Mouse (Mus musculus) forebrain, embryonic 13.5 days (tissue): ENCODE results near the gene Spsb2. TPM values are rescaled to one million over a fixed set of nuclear protein-coding genes. Genes with fewer than 3 reads are reported as not detected.

Experiments
- ATAC-seq: fragments of 200-750 bp; cut with Nextera tagmentation; 2 replicates; pipeline ENCODE4 v1.8.0; 2017
- H3K27ac ChIP-seq: fragments of 300-500 bp; sonication (generic); 2 replicates; pipeline ENCODE4 v1.5.1; 2015; ENCODE audit warnings: inconsistent platforms, mild to moderate bottlenecking, moderate library complexity
- H3K27me3 ChIP-seq: fragments of 300-500 bp; sonication (generic); 2 replicates; pipeline ENCODE4 v1.6.1; 2015; ENCODE audit warnings: mild to moderate bottlenecking, inconsistent platforms
- H3K36me3 ChIP-seq: fragments of 300-500 bp; sonication (generic); 2 replicates; pipeline ENCODE4 v1.6.1; 2015; ENCODE audit warnings: mild to moderate bottlenecking, inconsistent platforms; ENCODE audit not compliant: poor library complexity, severe bottlenecking
- H3K4me1 ChIP-seq: fragments of 300-500 bp; sonication (generic); 2 replicates; pipeline ENCODE4 v1.6.1; 2015; ENCODE audit warnings: inconsistent platforms
- H3K4me2 ChIP-seq: fragments of 300-500 bp; sonication (generic); 2 replicates; pipeline ENCODE4 v1.6.1; 2015; ENCODE audit warnings: inconsistent platforms, mild to moderate bottlenecking, moderate library complexity
- H3K4me3 ChIP-seq: fragments of 300-500 bp; sonication (generic); 2 replicates; pipeline ENCODE4 v1.5.1; 2015; ENCODE audit warnings: mild to moderate bottlenecking, inconsistent platforms
- H3K9ac ChIP-seq: fragments of 300-500 bp; sonication (generic); 2 replicates; pipeline ENCODE4 v1.6.1; 2015; ENCODE audit warnings: mild to moderate bottlenecking, inconsistent platforms
- H3K9me3 ChIP-seq: fragments of 300-500 bp; sonication (generic); replicated peaks from 2 replicates; pipeline ENCODE4 v1.6.1; 2016; ENCODE audit warnings: inconsistent platforms
- WGBS: fragments of 180-500 bp; shearing (Covaris S2); methylation state at CpG from one replicate; pipeline ENCODE4 v1.1.7; 2015; 5-methylcytosine and 5-hydroxymethylcytosine counted together
- polyA plus RNA-seq: library from polyadenylated mRNA; unstranded; fragments of >200 nt; fragmentation: Nextera tagmentation; extraction: Ambion mirVana; gene quantifications from 2 replicates; pipeline ENCODE4 v1.2.1, GENCODE M21; 2015

Gene Spsb2
- polyA plus RNA-seq, 1 experiment from 2014 or later = 5.3 TPM

GRCm38 (mm10) chr6:124850535-124850934 is 42.1 kb downstream of the Spsb2 start:
- no peak for ATAC-seq
- peaks cover 14% of the 10 kb centered on the region for H3K4me1 ChIP-seq
- no peak overlapping the region for H3K9ac ChIP-seq
- no peaks in the 10 kb centered on the region for H3K9me3 ChIP-seq
- peaks cover 32% of the 10 kb centered on the region for H3K36me3 ChIP-seq
- no peak overlapping the region for H3K4me3 ChIP-seq
- H3K27me3 ChIP-seq = no peaks in the 10 kb centered on the region
- no peak overlapping the region for H3K27ac ChIP-seq
- WGBS = 70% methylated on average over 8 of the region's 8 CpGs
- no peak overlapping the region for H3K4me2 ChIP-seq

GRCm38 (mm10) chr6:124854647-124855046 is 46.2 kb downstream of the Spsb2 start:
- Histone ChIP-seq H3K27ac (no peak overlapping the region; the same call in 1 of the 2 replicates), H3K27me3 (no peaks in the 10 kb centered on the region), H3K36me3 (peaks cover 18% of the 10 kb centered on the region), H3K4me3 (no peak overlapping the region), H3K4me1 (peaks cover 36% of the 10 kb centered on the region), H3K9ac (no peak overlapping the region), H3K4me2 (no peak overlapping the region), H3K9me3 (no peaks in the 10 kb centered on the region)
- 79% methylated on average over 12 of the region's 12 CpGs for WGBS
- ATAC-seq = no peak

GRCm38 (mm10) chr6:124856321-124856720 is 47.9 kb downstream of the Spsb2 start:
- 6% methylated on average over 13 of the region's 14 CpGs for WGBS
- peaks cover 53% of the 10 kb centered on the region for H3K4me1 ChIP-seq
- H3K27me3 ChIP-seq = no peaks in the 10 kb centered on the region
- peak overlapping the region; percentile 97 for H3K27ac ChIP-seq
- peak overlapping the region; percentile 97 for H3K9ac ChIP-seq
- H3K36me3 ChIP-seq = peaks cover 24% of the 10 kb centered on the region
- peak overlapping the region; percentile 76 for H3K4me2 ChIP-seq
- peak overlapping the region; percentile 77 for H3K4me3 ChIP-seq
- peak; percentile 52 for ATAC-seq
- no peaks in the 10 kb centered on the region for H3K9me3 ChIP-seq

- H3K36me3 ChIP-seq = peaks cover 20% of the 10 kb centered on the region
- WGBS = under 1% methylated on average over 52 of the region's 86 CpGs
- peak within 1 kb of the TSS; percentile 97 for H3K27ac ChIP-seq
- peaks cover 61% of the 10 kb centered on the region for H3K4me1 ChIP-seq
- H3K9ac ChIP-seq = peak within 1 kb of the TSS; percentile 97
- H3K4me2 ChIP-seq = peak within 1 kb of the TSS; percentile 76
- H3K27me3 ChIP-seq = no peaks in the 10 kb centered on the region
- peak within 1 kb of the TSS; percentile 77 for H3K4me3 ChIP-seq
- no peaks in the 10 kb centered on the region for H3K9me3 ChIP-seq
- ATAC-seq = peak; percentile 88
These were observed 48.7 kb downstream of the Spsb2 start, which contains the start of gene P3h3 for GRCm38 (mm10) chr6:124856916-124857839. Gene P3h3, minus strand, starts transcription at chr6:124857752.

GRCm38 (mm10) chr6:124857840-124858530 is 49.5 kb downstream of the Spsb2 start:
- H3K9ac ChIP-seq = peak overlapping the region; percentile 97

GRCm38 (mm10) chr6:124858561-124859318 is 50.3 kb downstream of the Spsb2 start:
- peaks cover 7% of the 10 kb centered on the region for H3K36me3 ChIP-seq
- peaks cover 76% of the 10 kb centered on the region for H3K4me1 ChIP-seq
- 0 out of 2 replicates have a peak overlapping the region, but pooled peaks have one; percentile 12 for H3K9ac ChIP-seq
- H3K4me3 ChIP-seq = no peak overlapping the region
- ATAC-seq = no peak
- H3K4me2 ChIP-seq = 0 out of 2 replicates have a peak overlapping the region, but pooled peaks have one; percentile 76
- H3K27ac ChIP-seq = no peak overlapping the region
- no peaks in the 10 kb centered on the region for H3K9me3 ChIP-seq
- WGBS = 81% methylated on average over 28 of the region's 28 CpGs
- H3K27me3 ChIP-seq = no peaks in the 10 kb centered on the region

More at GRCm38 (mm10) chr6:124857840-124858530, 49.5 kb downstream of the Spsb2 start:
- Histone ChIP-seq H3K27me3 (no peaks in the 10 kb centered on the region), H3K4me1 (peaks cover 69% of the 10 kb centered on the region), H3K9me3 (no peaks in the 10 kb centered on the region), H3K4me2 (peak overlapping the region; percentile 76), H3K4me3 (peak overlapping the region; percentile 77), H3K36me3 (peaks cover 14% of the 10 kb centered on the region), H3K27ac (peak overlapping the region; percentile 97)
- 26% methylated on average over 26 of the region's 26 CpGs for WGBS
- ATAC-seq = no peak

- H3K9ac ChIP-seq = peak overlapping the region; percentile 45; the same call in 1 of the 2 replicates
- no peak for ATAC-seq
- 6% methylated on average over 12 of the region's 12 CpGs for WGBS
- H3K4me3 ChIP-seq = no peak overlapping the region
- H3K4me1 ChIP-seq = peaks cover 80% of the 10 kb centered on the region
- no peaks in the 10 kb centered on the region for H3K27me3 ChIP-seq
- H3K36me3 ChIP-seq = peaks cover 6% of the 10 kb centered on the region; the same call in 1 of the 2 replicates
- peak overlapping the region; percentile 36 for H3K4me2 ChIP-seq
- peak overlapping the region; percentile 44; the same call in 1 of the 2 replicates for H3K27ac ChIP-seq
- no peaks in the 10 kb centered on the region for H3K9me3 ChIP-seq
These were observed 51.3 kb downstream of the Spsb2 start for GRCm38 (mm10) chr6:124859725-124860124.

Other genes starting within 250 kb of the Spsb2 start
- not detected in 2 replicates for gene C1rb, start 238.4 kb upstream of the Spsb2 start, polyA plus RNA-seq
- 0.13 TPM in 1 of 2 replicates, not detected in the other for gene C1s2, start 172.6 kb upstream of the Spsb2 start, polyA plus RNA-seq
- 34.8 and 36.6 TPM in 2 replicates for gene Lpcat3, start 145.6 kb upstream of the Spsb2 start, polyA plus RNA-seq
- 194 and 209 TPM in 2 replicates for gene Emg1, start 96.5 kb upstream of the Spsb2 start, polyA plus RNA-seq
- gene Phb2, start 96.3 kb upstream of the Spsb2 start, polyA plus RNA-seq = 289 and 292 TPM in 2 replicates
- gene Ptpn6, start 69.9 kb upstream of the Spsb2 start, polyA plus RNA-seq = 2.5 and 3.8 TPM in 2 replicates
- gene Grcc10, start 67.3 kb upstream of the Spsb2 start, polyA plus RNA-seq = 675 and 699 TPM in 2 replicates
- gene Gm45234, start 52.6 kb upstream of the Spsb2 start, polyA plus RNA-seq = not detected in 2 replicates
- gene Atn1, start 52.1 kb upstream of the Spsb2 start, polyA plus RNA-seq = 17.7 and 19.8 TPM in 2 replicates
- gene Eno2, start 39.0 kb upstream of the Spsb2 start, polyA plus RNA-seq = 15.4 and 19.4 TPM in 2 replicates
- gene Lrrc23, start 28.9 kb upstream of the Spsb2 start, polyA plus RNA-seq = 3.6 and 5.9 TPM in 2 replicates
- 467 and 491 TPM in 2 replicates for gene Tpi1, start 5.6 kb downstream of the Spsb2 start, polyA plus RNA-seq
- gene Usp5, start 20.8 kb downstream of the Spsb2 start, polyA plus RNA-seq = 178 and 203 TPM in 2 replicates
- gene Cdca3, start 20.9 kb downstream of the Spsb2 start, polyA plus RNA-seq = 207 and 217 TPM in 2 replicates
- gene Gnb3, start 31.6 kb downstream of the Spsb2 start, polyA plus RNA-seq = 0.46 and 0.74 TPM in 2 replicates
- 11.4 and 12.4 TPM in 2 replicates for gene P3h3, start 49.1 kb downstream of the Spsb2 start, polyA plus RNA-seq
- 11.7 and 13.4 TPM in 2 replicates for gene Gpr162, start 55.3 kb downstream of the Spsb2 start, polyA plus RNA-seq
- 0.08 TPM in 2 replicates for gene Cd4, start 79.6 kb downstream of the Spsb2 start, polyA plus RNA-seq
- 1.3 and 1.9 TPM in 2 replicates for gene Lag3, start 103.0 kb downstream of the Spsb2 start, polyA plus RNA-seq
- gene Ptms, start 111.4 kb downstream of the Spsb2 start, polyA plus RNA-seq = 588 and 626 TPM in 2 replicates
- gene Mlf2, start 122.7 kb downstream of the Spsb2 start, polyA plus RNA-seq = 398 and 409 TPM in 2 replicates
- 89.0 and 99.3 TPM in 2 replicates for gene Cops7a, start 156.9 kb downstream of the Spsb2 start, polyA plus RNA-seq
- 13.0 and 16.1 TPM in 2 replicates for gene Pianp, start 188.0 kb downstream of the Spsb2 start, polyA plus RNA-seq
- gene Zfp384, start 200.5 kb downstream of the Spsb2 start, polyA plus RNA-seq = 18.1 and 19.9 TPM in 2 replicates
- gene Ing4, start 231.1 kb downstream of the Spsb2 start, polyA plus RNA-seq = 190 and 200 TPM in 2 replicates
- gene Acrbp, start 241.0 kb downstream of the Spsb2 start, polyA plus RNA-seq = 19.1 and 20.9 TPM in 2 replicates